Mouse (Mus musculus): ENCODE data around the gene Nuak1.

The Nuak1 gene

DNA sequence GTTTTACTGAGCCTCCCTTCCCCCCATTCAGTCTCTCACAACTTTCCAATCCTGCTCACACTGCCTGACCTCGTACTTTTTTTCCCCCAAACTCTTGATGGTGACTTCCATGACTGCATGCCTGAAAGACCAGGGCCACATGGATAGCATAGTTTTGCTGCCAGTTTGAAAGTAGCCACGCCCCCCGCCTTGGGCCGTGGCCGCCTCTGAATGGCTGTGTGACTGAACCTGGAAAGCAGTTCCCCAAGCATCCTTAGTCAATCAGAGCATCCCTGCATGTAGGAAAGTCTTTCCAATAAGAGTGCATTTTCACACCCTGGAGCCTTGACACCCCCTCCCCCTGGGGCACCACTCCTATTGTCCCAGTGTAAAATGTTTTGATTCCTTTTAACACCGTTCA is 116.4 kb downstream of the Nuak1 start:
- DNase-seq, result no peak
